Comparison of ENCODE assay signal across 27 mouse cellular contexts in genomic region chr1:141401334-141401733, GRCm38 (mm10).
"Had no signal": no experiment of that assay in that cellular context is flagged by ENCODE, and none has a peak within 500 bp of the region (broad histone marks: within the 10 kb centered on the region; RNA-seq: fewer than 3 reads in every experiment).

No protein-coding gene starts in this region.

- ATAC-seq: forebrain, embryonic 13.5 days; forebrain, embryonic 14.5 days; forebrain, embryonic 15.5 days; forebrain, embryonic 16.5 days; forebrain, postnatal 0 days had no signal

- H3K27me3 ChIP-seq: embryonic facial prominence, embryonic 12.5 days; embryonic facial prominence, embryonic 13.5 days; embryonic facial prominence, embryonic 15.5 days; forebrain, embryonic 12.5 days; forebrain, embryonic 13.5 days; forebrain, embryonic 15.5 days had no signal

- H3K4me1 ChIP-seq: embryonic facial prominence, embryonic 12.5 days; embryonic facial prominence, embryonic 13.5 days; embryonic facial prominence, embryonic 15.5 days; forebrain, embryonic 10.5 days; forebrain, embryonic 12.5 days; forebrain, embryonic 13.5 days; forebrain, embryonic 15.5 days; heart, embryonic 10.5 days had no signal

- H3K9me3 ChIP-seq: embryonic facial prominence, embryonic 12.5 days; embryonic facial prominence, embryonic 13.5 days; embryonic facial prominence, embryonic 15.5 days; forebrain, embryonic 10.5 days; forebrain, embryonic 12.5 days; forebrain, embryonic 13.5 days; forebrain, embryonic 15.5 days; heart, embryonic 10.5 days had no signal

- H3K4me2 ChIP-seq: embryonic facial prominence, embryonic 12.5 days; embryonic facial prominence, embryonic 13.5 days; embryonic facial prominence, embryonic 15.5 days; forebrain, embryonic 12.5 days; forebrain, embryonic 13.5 days; forebrain, embryonic 15.5 days had no signal

- H3K27ac ChIP-seq: embryonic facial prominence, embryonic 12.5 days; embryonic facial prominence, embryonic 13.5 days; embryonic facial prominence, embryonic 15.5 days; forebrain, embryonic 10.5 days; forebrain, embryonic 12.5 days; forebrain, embryonic 13.5 days; forebrain, embryonic 15.5 days; gastrocnemius, adult 2 months; heart, adult 2 months; heart, embryonic 10.5 days had no signal

- H3K9ac ChIP-seq: embryonic facial prominence, embryonic 12.5 days; embryonic facial prominence, embryonic 13.5 days; embryonic facial prominence, embryonic 15.5 days; forebrain, embryonic 12.5 days; forebrain, embryonic 13.5 days; forebrain, embryonic 15.5 days; forebrain, postnatal 0 days had no signal

- H3K36me3 ChIP-seq: embryonic facial prominence, embryonic 12.5 days; embryonic facial prominence, embryonic 13.5 days; embryonic facial prominence, embryonic 15.5 days; forebrain, embryonic 10.5 days; forebrain, embryonic 12.5 days; forebrain, embryonic 15.5 days; heart, embryonic 10.5 days had no signal

- DNase-seq: cerebellum, adult 9-10 months; cerebellum, adult 9-11 months; cerebellum, postnatal 10 days; cerebellum, postnatal 14 days; cerebellum, postnatal 25 days; cerebellum, postnatal 36 days; embryo, embryonic 11 days; forebrain, postnatal 0 days; gastrocnemius, adult 2 months; gastrocnemius, postnatal 10 days; gastrocnemius, postnatal 14 days; gastrocnemius, postnatal 25 days; gastrocnemius, postnatal 36 days; heart, adult 11 months; heart, adult 18-20 months; heart, adult 2 months had no signal

- H3K4me3 ChIP-seq: embryonic facial prominence, embryonic 12.5 days; embryonic facial prominence, embryonic 13.5 days; embryonic facial prominence, embryonic 15.5 days; erythroblast, embryonic 14.5 days; forebrain, embryonic 10.5 days; forebrain, embryonic 12.5 days; forebrain, embryonic 13.5 days; forebrain, embryonic 15.5 days; gastrocnemius, adult 2 months; heart, adult 2 months; heart, embryonic 10.5 days had no signal
